Mouse (Mus musculus): ENCODE data around the gene Mmp20.

The Mmp20 gene

GRCm38 (mm10) chr9:7627931-7628330 lies at the start of gene Mmp20:
Gene Mmp20 (plus strand): TSS chr9:7628231.
- no peak for DNase-seq

GRCm38 (mm10) chr9:7590063-7590462 lies 38.0 kb upstream of the Mmp20 start:
- no peak for DNase-seq

GRCm38 (mm10) chr9:7593272-7593812 lies 34.7 kb upstream of the Mmp20 start:
- no peak for DNase-seq

GRCm38 (mm10) chr9:7594816-7595540 lies 33.1 kb upstream of the Mmp20 start:
- DNase-seq: peak; percentile 86 to 89

GRCm38 (mm10) chr9:7602982-7603742 lies 24.9 kb upstream of the Mmp20 start:
- peak; percentile 29 to 79 for DNase-seq

GRCm38 (mm10) chr9:7604005-7604404 lies 24.0 kb upstream of the Mmp20 start:
- DNase-seq: no peak

- no peak for DNase-seq
Measured at GRCm38 (mm10) chr9:7605638-7606037, 22.4 kb upstream of the Mmp20 start.

- DNase-seq: no peak
Measured at GRCm38 (mm10) chr9:7622582-7622981, 5.4 kb upstream of the Mmp20 start.

GRCm38 (mm10) chr9:7633936-7634335 lies 5.9 kb downstream of the Mmp20 start:
- no peak for DNase-seq

- DNase-seq: no peak
Measured at GRCm38 (mm10) chr9:7647901-7648300, 19.9 kb downstream of the Mmp20 start.

GRCm38 (mm10) chr9:7650397-7651180 lies 22.6 kb downstream of the Mmp20 start:
- DNase-seq: peak; percentile 67 to 68

- DNase-seq: no peak
Measured at GRCm38 (mm10) chr9:7652351-7653085, 24.5 kb downstream of the Mmp20 start.

GRCm38 (mm10) chr9:7657946-7658345 lies 29.9 kb downstream of the Mmp20 start:
- DNase-seq: no peak

- DNase-seq: no peak
Measured at GRCm38 (mm10) chr9:7659469-7660020, 31.5 kb downstream of the Mmp20 start.

GRCm38 (mm10) chr9:7661371-7661770 lies 33.3 kb downstream of the Mmp20 start:
- peak in 1 of 2 experiments; percentile 34 for DNase-seq

- DNase-seq: no peak
Measured at GRCm38 (mm10) chr9:7669674-7670073, 41.6 kb downstream of the Mmp20 start.

GRCm38 (mm10) chr9:7672985-7673384 lies 45.0 kb downstream of the Mmp20 start:
- no peak for DNase-seq

GRCm38 (mm10) chr9:7678154-7678837 lies 50.3 kb downstream of the Mmp20 start:
- DNase-seq: no peak

- DNase-seq: peak; percentile 44 to 67
Measured at GRCm38 (mm10) chr9:7682081-7682618, 54.1 kb downstream of the Mmp20 start.

GRCm38 (mm10) chr9:7686024-7686423 lies 58.0 kb downstream of the Mmp20 start:
- DNase-seq: no peak

GRCm38 (mm10) chr9:7689799-7690198 lies 61.8 kb downstream of the Mmp20 start:
- DNase-seq: no peak

Data from kidney, adult 8-10 months (tissue).